Mouse (Mus musculus): Measurements from ENCODE around the gene Pyroxd2.
"Not testable (repeated sequence)": the region's sequence is repeated elsewhere in the genome, so short reads cannot be mapped to it uniquely, and the experiment has no call there.

The Pyroxd2 gene

DNA sequence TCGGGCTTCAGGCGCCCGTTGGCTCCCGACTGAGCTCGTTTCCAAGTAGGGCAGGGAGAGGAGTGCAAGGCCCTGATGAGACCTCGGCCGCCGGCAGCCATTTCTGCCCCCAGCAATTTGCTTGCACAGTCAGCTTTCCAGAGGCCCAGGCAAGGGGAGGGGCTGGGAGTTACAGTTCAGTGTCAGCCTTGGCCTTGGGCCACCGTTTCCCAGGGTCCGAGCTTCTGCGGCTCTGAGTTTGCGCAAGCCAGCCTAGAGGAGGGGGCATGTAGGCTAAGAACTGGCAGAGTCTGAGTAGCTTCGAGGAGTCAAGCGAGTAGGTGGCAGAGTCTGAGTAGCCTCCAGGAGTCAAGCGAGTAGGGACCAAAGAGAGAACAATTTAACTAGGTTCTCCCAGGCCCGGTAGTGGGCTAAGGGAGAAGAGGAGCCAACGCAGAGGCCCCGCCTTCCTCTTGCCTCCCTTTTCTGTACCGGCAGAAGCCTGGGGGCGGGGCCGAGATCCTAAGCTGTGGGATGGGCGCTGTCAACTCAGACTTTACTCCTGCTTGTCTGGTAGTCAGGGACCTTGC is at the start of gene Pyroxd2:
Pyroxd2 (minus strand) TSS at position 413 of the 569 bp plus-strand sequence.
- DNase-seq = peak; percentile 59 to 73

DNA sequence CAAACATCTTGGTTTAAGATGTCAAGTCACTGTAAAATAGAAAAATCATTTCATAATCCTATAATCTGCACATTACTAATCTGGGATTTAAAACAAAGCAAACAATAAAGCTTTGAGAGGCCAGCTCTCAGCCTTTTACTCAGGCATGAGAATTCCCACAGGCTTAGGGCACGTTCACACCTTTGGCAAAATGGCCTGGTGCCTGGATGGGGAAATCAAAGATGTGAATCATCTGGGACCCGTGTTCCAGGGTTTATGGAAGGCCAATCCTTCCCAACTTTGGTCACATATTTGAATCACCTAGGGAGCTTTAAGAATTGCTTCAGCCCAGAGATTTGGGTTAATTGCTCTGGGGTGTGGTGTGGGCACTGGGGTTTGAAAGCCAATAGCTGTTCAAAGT is 45.3 kb upstream of the Pyroxd2 start:
- no peak for DNase-seq

GRCm38 (mm10) chr19:42795801-42796200 is 43.2 kb upstream of the Pyroxd2 start:
- DNase-seq = no peak

- DNase-seq = peak; percentile 91 to 94
Observed at GRCm38 (mm10) chr19:42794914-42795613, 42.5 kb upstream of the Pyroxd2 start.

GRCm38 (mm10) chr19:42788311-42788710 is 35.7 kb upstream of the Pyroxd2 start:
- DNase-seq = no peak

- no peak for DNase-seq
Observed at GRCm38 (mm10) chr19:42785562-42786220, 33.1 kb upstream of the Pyroxd2 start.

- DNase-seq = no peak
Observed at GRCm38 (mm10) chr19:42785129-42785528, 32.6 kb upstream of the Pyroxd2 start.

GRCm38 (mm10) chr19:42780156-42780538 is 27.6 kb upstream of the Pyroxd2 start:
- not testable (repeated sequence) for DNase-seq

DNA sequence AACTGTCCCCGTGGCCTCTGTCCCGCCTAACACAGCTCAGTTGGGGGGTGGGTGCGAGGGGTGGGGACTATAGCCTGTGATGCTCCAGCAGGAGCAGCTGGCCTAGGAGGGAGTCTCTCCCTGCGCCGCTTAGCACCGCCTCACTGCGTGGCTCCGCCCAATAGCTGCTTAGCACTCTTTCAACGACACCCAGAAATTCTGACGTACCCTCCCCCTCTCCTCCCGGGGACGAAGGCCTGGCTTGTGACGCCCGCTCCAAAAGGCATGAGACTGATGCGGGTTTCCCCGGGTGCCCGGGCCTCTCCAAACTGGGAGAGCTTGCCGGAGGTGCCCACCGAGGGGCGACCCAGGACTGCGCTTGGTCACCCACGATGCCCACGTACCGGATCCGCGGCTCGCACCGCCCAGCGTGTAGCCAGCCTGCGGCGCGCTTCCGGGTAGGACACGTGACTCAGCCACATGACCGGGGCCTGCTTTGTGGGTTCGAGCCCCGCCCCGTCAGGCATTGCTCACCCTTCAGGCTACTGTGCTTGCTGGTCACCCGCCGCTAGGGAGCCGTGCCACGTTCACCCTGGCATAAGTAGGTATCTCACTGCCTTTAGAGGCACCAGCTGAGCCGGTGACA is 27.1 kb upstream of the Pyroxd2 start, which contains the start of gene Hps1:
Hps1 (minus strand) TSS at position 448 of the 625 bp plus-strand sequence.
- peak; percentile 89 for DNase-seq

GRCm38 (mm10) chr19:42777801-42778200 is 25.2 kb upstream of the Pyroxd2 start:
- DNase-seq = peak; percentile 30 to 62

DNA sequence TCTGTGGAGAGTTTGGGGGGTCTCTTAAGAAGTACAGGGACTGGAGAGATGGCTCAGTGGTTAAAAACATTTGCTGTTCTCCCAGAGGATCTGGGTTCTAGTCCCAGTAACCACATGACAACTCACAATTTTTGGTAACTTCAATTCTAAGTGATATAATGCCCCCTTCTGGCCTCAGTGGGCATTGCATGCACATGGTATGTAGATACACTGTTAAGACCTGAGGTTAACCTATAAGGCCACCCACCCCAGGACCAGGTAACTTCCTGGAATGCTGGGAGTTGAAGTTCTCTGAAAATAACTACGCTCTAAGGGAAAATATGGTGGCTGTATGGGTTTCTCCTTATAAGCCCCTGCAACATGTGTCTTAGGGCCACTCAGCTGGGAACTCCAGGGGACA is 24.2 kb upstream of the Pyroxd2 start:
- peak in 1 of 2 experiments; percentile 33 for DNase-seq

GRCm38 (mm10) chr19:42770141-42770872 is 17.7 kb upstream of the Pyroxd2 start:
- DNase-seq = no peak

DNA sequence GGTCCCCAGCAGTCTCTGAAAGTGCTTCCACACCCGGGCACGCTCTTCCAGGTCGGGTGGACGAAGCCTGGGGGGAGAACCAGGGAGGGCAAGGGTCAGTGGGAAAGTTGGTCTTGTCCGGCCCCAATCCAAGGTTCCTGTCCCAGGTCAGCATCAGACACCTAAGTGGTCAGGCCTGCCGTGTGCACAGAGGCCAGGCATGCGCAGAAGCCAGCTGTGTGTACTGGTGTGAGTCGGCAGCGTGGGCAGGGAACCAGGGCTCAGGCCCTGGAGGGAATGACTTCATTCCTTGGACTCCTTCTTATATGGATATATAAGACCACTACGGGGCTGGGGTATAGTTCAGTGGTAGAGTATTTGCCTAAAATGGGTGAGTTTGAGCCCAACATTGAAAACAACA is 17.1 kb upstream of the Pyroxd2 start:
- DNase-seq = no peak

DNA sequence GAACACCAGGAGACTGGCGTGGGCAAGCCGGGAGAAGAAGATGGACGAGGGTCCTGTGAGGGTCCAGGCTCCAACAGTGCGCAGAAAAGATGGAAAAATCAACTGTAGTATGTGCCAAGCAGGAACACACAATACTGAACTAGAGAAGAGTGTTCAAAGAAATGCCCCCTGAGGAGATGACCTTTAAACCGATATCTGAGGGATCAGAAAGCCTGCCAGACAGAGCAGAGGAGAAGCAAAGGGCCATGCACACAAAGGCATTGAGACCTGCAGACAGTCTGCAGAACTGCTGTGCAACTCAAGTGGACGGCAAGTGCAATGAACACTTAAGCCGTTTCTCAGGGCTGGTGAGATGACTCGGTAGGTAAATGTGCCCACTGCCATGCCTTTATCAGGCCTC is 14.8 kb upstream of the Pyroxd2 start:
- no peak for DNase-seq

DNA sequence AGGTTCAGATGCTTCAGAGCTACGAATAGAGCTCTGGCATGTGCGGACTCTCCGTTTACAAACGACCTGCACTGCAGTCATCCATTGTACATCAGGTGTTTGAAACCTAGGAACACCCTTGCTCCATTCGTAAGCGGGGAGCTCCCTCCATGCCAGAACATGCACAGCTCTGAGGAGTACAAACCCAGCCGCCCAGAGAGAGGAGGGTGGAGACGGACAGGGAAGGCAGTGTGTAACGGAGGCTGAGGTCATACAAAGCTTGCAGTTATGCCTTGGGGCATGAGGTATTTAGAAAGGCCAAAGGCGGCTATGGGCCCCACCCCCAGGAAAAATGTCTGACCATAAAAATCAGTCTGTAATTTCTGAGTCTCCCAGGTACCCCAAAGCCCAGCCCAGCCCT is 11.8 kb upstream of the Pyroxd2 start:
- no peak for DNase-seq

- DNase-seq = no peak
Observed at GRCm38 (mm10) chr19:42756671-42757070, 4.1 kb upstream of the Pyroxd2 start.

GRCm38 (mm10) chr19:42755148-42755870 is 2.7 kb upstream of the Pyroxd2 start:
- peak in 1 of 2 experiments; percentile 53 for DNase-seq

DNA sequence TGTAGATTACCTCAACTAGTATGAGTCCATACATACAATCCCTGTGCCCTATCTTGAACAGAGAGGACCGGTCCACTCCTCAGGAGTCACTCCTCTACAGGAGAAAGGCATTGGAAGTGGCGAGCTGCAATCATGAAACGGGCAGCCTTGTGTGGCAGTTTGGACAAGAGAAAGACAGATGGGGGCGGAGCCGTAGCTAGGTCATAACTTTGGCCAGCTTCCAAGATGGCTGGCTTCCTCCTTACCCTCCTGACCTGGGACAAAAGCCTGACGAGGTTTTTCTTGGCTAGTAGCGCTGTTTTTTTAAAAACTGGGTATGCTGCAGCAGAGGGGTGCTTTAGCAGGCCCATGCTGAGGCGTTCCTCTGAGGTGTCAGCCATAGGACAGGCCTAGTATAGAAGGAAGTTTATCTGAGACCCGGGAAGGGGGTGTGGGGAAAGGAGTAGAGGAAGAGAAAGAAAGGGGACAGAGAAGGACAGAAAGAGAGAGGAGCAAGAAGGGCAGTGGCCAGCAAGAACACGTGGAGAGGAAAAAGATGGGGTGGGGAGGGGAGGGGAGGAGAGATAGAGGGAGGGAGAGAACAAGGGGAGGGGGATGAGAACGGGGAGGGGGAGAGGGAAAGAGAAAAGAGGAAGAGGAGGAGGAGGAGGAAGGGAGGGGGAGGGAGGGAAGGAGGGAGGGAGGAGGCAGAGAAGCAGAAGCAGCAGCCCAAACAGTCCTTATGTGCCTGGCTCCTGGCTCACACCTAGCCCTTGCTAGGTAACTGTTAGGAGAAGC is 754 bp upstream of the Pyroxd2 start:
- DNase-seq = peak in 1 of 2 experiments; percentile 32

DNA sequence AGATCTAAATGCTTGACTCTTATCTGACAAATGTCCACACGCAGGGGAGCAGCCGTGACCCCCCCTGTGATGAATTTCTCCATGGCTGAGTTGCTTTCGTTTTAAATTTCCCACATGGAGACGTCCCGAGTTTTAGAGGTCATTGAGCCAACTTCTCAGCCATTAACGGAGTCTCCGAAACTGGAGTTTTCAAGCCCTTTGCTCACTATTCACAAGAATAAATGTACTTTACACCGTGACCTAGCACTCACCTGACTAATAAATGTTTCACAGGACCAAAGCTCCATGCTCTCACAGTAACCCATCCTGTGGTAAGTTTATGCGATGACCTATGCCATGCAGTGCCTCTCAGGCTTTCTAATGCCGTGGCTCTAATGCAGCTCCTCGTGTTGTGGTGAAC is 2.4 kb downstream of the Pyroxd2 start:
- no peak for DNase-seq

- no peak for DNase-seq
Observed at GRCm38 (mm10) chr19:42746702-42747101, 5.9 kb downstream of the Pyroxd2 start.

DNA sequence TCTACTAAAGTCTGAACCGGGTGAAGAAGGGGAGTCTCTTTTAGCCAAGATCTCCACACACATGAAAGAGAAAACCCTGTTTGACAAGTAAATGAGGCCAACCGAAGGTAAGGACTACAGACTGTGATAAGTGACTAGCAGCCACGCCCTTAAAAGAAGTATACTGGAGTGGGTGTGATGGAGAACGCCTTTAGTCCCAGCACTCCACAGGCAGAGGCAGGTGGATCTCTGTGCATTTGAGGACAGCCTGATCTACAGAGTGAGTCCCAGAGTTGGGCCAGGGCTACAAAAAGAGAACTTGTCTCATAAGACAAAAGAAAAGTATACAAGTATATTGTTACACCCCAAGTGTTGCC is 6.7 kb downstream of the Pyroxd2 start:
- DNase-seq = no peak
